Mouse (Mus musculus): ENCODE results near the gene Larp1. TPM values are rescaled to one million over a fixed set of nuclear protein-coding genes. Genes with fewer than 3 reads are reported as not detected.

Gene Larp1
- polyA plus RNA-seq, 1 experiment from 2014 or later = 25.0 TPM

DNA sequence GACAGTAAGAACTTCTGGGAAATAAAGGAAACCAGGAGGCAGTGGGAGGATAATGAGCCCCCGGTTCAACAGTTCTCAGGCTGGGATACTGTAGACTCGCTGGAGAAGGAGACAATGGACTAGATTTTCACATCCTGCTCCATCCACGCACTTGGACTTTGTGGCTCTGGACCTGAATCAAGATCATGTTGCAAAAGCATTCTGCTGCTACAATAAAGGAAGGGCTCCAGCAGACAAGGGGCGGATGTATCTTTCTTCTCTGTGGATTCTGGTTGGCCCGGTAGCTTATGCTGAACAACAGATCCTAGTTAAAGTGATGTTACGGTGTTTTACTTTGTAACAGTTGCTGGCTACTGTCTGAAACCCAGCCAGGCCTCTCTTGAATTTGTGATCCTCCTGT, 22.4 kb upstream of the Larp1 start:
- Histone ChIP-seq H3K36me3 (ENCODE audit: control insufficient read depth, insufficient read depth, low read length) (no peaks in the 10 kb centered on the region), H3K4me2 (replicated peaks; ENCODE audit: low read depth, low read length) (no peak overlapping the region), H3K4me3 (ENCODE audit: low read length) (no peak overlapping the region), H3K9ac (ENCODE audit: low read depth, low read length) (no peak overlapping the region), H3K27me3 (ENCODE audit: control insufficient read depth, insufficient read depth, low read length) (no peaks in the 10 kb centered on the region), H3K4me1 (ENCODE audit: control insufficient read depth, insufficient read depth, low read length) (peaks cover 6% of the 10 kb centered on the region; the same call in 1 of the 2 replicates), H3K9me3 (ENCODE audit: control insufficient read depth, low read length) (no peaks in the 10 kb centered on the region; the same call in 1 of the 2 replicates), H3K27ac (ENCODE audit: low read depth, low read length) (no peak overlapping the region)
- WGBS = 82% methylated on average over 6 of the region's 6 CpGs
- ATAC-seq (ENCODE audit: low FRiP score, low TSS enrichment) = no peak

DNA sequence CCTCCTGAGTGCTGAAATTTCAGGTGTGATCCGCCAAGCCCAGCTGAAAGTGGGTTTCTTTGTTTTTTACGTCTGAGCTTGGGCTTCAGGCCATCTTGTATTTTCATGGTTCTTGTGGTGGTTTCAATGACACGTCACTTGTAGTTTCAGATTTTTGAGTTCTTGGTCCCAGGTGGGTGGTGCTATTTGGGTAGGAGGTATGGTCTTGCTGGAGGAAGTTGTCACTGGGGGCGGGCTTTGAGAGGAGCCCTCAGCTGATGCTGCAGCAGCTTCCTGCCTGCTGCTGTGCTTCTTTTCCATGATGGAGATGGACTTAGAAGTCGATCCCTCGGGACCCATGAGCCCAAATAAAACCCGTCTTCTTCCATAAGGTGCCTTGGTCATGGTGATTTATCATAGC, 22.0 kb upstream of the Larp1 start:
- peaks cover 6% of the 10 kb centered on the region; the same call in 1 of the 2 replicates for H3K4me1 ChIP-seq (ENCODE audit: control insufficient read depth, insufficient read depth, low read length)
- no peak overlapping the region for H3K9ac ChIP-seq (ENCODE audit: low read depth, low read length)
- H3K4me2 ChIP-seq (replicated peaks; ENCODE audit: low read depth, low read length) = no peak overlapping the region
- H3K27ac ChIP-seq (ENCODE audit: low read depth, low read length) = no peak overlapping the region
- H3K4me3 ChIP-seq (ENCODE audit: low read length) = no peak overlapping the region
- WGBS = 92% methylated on average over 7 of the region's 7 CpGs
- H3K27me3 ChIP-seq (ENCODE audit: control insufficient read depth, insufficient read depth, low read length) = no peaks in the 10 kb centered on the region
- H3K36me3 ChIP-seq (ENCODE audit: control insufficient read depth, insufficient read depth, low read length) = no peaks in the 10 kb centered on the region
- no peak for ATAC-seq (ENCODE audit: low FRiP score, low TSS enrichment)
- no peaks in the 10 kb centered on the region; the same call in 1 of the 2 replicates for H3K9me3 ChIP-seq (ENCODE audit: control insufficient read depth, low read length)

DNA sequence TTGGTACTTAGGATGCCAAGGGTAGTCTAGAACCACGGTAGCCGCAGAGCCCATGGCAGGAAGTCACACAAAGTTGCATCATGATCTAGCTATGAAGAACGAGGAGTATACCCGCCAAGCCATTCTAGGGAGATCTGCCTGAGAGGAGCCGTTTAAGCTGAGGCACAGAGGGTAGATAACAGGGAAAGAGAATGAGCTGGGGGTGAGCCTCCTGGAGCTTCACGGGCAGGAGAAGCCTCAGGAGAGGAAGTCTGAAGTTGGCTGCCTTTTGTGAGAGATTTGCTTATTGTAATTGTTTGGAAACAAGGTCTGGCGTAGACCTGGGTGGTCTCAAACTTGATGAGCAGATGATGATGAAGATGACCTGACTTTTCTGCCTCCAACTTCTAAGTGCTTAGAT, 10.7 kb upstream of the Larp1 start:
- 86% methylated on average over 7 of the region's 7 CpGs for WGBS
- H3K36me3 ChIP-seq (ENCODE audit: control insufficient read depth, insufficient read depth, low read length) = no peaks in the 10 kb centered on the region
- H3K27me3 ChIP-seq (ENCODE audit: control insufficient read depth, insufficient read depth, low read length) = no peaks in the 10 kb centered on the region
- H3K9ac ChIP-seq (ENCODE audit: low read depth, low read length) = no peak overlapping the region
- H3K9me3 ChIP-seq (ENCODE audit: control insufficient read depth, low read length) = no peaks in the 10 kb centered on the region
- no peaks in the 10 kb centered on the region for H3K4me1 ChIP-seq (ENCODE audit: control insufficient read depth, insufficient read depth, low read length)
- no peak overlapping the region for H3K4me2 ChIP-seq (replicated peaks; ENCODE audit: low read depth, low read length)
- ATAC-seq (ENCODE audit: low FRiP score, low TSS enrichment) = no peak
- H3K4me3 ChIP-seq (ENCODE audit: low read length) = no peak overlapping the region
- no peak overlapping the region for H3K27ac ChIP-seq (ENCODE audit: low read depth, low read length)

DNA sequence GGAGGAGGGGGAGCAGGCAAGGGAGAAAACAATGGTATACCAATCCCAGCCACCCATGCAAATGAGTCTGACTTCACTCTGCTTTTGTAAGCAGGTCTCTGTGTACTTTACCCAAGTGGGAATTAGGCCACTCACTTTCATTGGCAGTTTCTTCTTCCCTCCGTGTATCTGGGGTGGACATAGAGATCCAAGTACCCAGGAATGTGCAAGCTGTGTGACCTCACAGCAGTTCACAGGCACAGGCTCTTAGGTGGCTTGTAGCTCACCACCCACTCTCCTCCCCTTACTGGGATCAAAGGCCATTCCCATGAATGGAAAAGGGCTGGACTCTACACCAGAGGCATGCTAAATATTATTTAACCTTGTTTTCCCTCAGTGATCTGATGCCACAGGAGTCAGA, 10.0 kb upstream of the Larp1 start:
- ATAC-seq (ENCODE audit: low FRiP score, low TSS enrichment) = peak; percentile 75; the same call in 1 of the 2 replicates
- Histone ChIP-seq H3K9ac (ENCODE audit: low read depth, low read length) (no peak overlapping the region), H3K36me3 (ENCODE audit: control insufficient read depth, insufficient read depth, low read length) (no peaks in the 10 kb centered on the region), H3K4me3 (ENCODE audit: low read length) (no peak overlapping the region), H3K27me3 (ENCODE audit: control insufficient read depth, insufficient read depth, low read length) (no peaks in the 10 kb centered on the region), H3K4me1 (ENCODE audit: control insufficient read depth, insufficient read depth, low read length) (no peaks in the 10 kb centered on the region), H3K9me3 (ENCODE audit: control insufficient read depth, low read length) (no peaks in the 10 kb centered on the region), H3K4me2 (replicated peaks; ENCODE audit: low read depth, low read length) (no peak overlapping the region), H3K27ac (ENCODE audit: low read depth, low read length) (no peak overlapping the region)
- 8% methylated on average over 1 of the region's 1 CpGs for WGBS

DNA sequence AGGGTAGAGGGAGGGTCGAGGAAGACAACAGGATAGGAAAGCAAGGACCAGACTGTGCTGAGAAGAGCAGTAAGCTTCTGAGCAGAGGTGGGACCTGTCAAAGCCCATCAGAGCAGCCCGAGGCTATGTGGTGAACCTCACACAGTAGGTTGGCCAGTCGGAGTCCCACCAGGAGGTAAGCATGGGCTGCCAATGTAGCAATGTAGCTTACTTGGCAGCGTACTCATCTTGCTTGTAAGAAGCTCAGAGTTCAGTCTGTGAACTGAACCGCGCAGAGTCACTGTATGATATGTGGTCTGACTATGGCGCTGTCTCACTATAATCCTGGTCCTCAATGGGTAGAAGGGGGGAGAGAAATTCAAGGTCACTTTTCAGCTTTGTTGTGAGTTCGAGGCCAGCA, 5.7 kb upstream of the Larp1 start:
- no peak for ATAC-seq (ENCODE audit: low FRiP score, low TSS enrichment)
- WGBS = 88% methylated on average over 8 of the region's 8 CpGs

DNA sequence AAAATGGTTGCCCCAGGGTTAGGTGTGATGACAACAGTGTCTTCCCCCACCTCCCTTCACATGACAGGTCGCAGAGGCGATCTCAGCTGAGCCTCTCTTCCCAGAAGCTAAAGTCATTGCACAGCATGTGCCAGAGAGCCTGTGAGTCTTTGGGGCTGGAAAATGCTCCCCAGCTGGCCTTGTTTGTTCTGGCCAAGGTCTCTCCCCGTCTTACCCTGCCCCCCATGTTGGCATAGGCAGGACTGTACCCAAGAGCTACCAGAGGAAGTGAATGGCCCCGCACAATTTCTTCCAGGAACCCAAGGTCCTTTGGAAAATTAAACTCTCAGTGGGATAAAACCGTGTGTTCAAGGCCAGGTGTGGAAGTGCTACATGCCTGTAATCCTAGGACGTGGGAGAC, 5.1 kb upstream of the Larp1 start:
- Histone ChIP-seq H3K36me3 (ENCODE audit: control insufficient read depth, insufficient read depth, low read length) (no peaks in the 10 kb centered on the region), H3K27ac (ENCODE audit: low read depth, low read length) (no peak overlapping the region), H3K4me3 (ENCODE audit: low read length) (no peak overlapping the region), H3K27me3 (ENCODE audit: control insufficient read depth, insufficient read depth, low read length) (no peaks in the 10 kb centered on the region), H3K4me2 (replicated peaks; ENCODE audit: low read depth, low read length) (no peak overlapping the region), H3K9me3 (ENCODE audit: control insufficient read depth, low read length) (no peaks in the 10 kb centered on the region), H3K9ac (ENCODE audit: low read depth, low read length) (no peak overlapping the region), H3K4me1 (ENCODE audit: control insufficient read depth, insufficient read depth, low read length) (no peaks in the 10 kb centered on the region)
- 69% methylated on average over 6 of the region's 6 CpGs for WGBS
- no peak for ATAC-seq (ENCODE audit: low FRiP score, low TSS enrichment)

More for the DNA sequence above, 5.7 kb upstream of the Larp1 start:
- Histone ChIP-seq H3K9me3 (ENCODE audit: control insufficient read depth, low read length) (no peaks in the 10 kb centered on the region), H3K27me3 (ENCODE audit: control insufficient read depth, insufficient read depth, low read length) (no peaks in the 10 kb centered on the region), H3K4me3 (ENCODE audit: low read length) (no peak overlapping the region), H3K4me2 (replicated peaks; ENCODE audit: low read depth, low read length) (no peak overlapping the region), H3K27ac (ENCODE audit: low read depth, low read length) (no peak overlapping the region), H3K4me1 (ENCODE audit: control insufficient read depth, insufficient read depth, low read length) (no peaks in the 10 kb centered on the region), H3K36me3 (ENCODE audit: control insufficient read depth, insufficient read depth, low read length) (no peaks in the 10 kb centered on the region), H3K9ac (ENCODE audit: low read depth, low read length) (no peak overlapping the region)

DNA sequence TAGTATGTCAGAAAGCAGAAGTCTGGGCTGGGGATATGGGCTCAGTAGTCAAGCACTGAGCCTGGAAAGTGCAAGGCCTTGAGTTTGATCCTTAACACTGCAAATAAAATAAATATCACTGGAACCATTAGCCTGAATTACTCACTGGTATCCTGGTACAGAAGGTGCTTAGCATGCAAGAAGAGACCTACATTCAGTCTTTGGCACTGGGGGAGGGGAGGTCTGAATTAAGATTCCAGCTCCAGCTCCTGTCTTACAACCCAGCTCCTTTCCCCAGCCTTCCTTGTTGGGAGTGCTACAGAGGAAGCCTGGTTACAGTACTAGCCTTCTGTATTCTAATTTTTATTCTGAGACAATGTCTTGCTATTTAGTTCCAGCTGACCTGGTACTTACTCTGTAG, 3.8 kb upstream of the Larp1 start:
- no peaks in the 10 kb centered on the region for H3K27me3 ChIP-seq (ENCODE audit: control insufficient read depth, insufficient read depth, low read length)
- no peak overlapping the region for H3K27ac ChIP-seq (ENCODE audit: low read depth, low read length)
- no peak for ATAC-seq (ENCODE audit: low FRiP score, low TSS enrichment)

DNA sequence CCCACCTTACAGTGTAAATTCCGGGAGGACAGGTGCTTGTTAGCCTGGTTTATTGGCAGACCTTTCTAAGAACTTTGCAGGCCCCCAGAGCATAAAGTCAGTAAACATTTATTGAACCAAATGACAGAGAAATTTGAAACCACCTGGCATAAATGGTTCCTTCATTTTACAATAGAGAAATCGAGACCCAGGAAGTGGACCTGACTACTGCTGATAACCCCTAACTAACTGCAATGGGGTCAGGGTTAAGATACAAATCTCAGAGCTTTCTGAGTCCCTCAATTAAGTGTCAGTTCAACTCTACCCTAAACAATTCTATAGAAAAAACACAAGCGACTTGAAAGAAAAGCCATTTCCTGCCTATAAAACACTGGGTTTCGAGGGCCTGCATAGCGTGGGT, 851 bp upstream of the Larp1 start:
- Histone ChIP-seq H3K9ac (ENCODE audit: low read depth, low read length) (peak overlapping the region; percentile 98), H3K36me3 (ENCODE audit: control insufficient read depth, insufficient read depth, low read length) (no peaks in the 10 kb centered on the region), H3K27ac (ENCODE audit: low read depth, low read length) (peak overlapping the region; percentile 67; the same call in 1 of the 2 replicates), H3K4me1 (ENCODE audit: control insufficient read depth, insufficient read depth, low read length) (peaks cover 16% of the 10 kb centered on the region), H3K27me3 (ENCODE audit: control insufficient read depth, insufficient read depth, low read length) (no peaks in the 10 kb centered on the region), H3K9me3 (ENCODE audit: control insufficient read depth, low read length) (no peaks in the 10 kb centered on the region), H3K4me2 (replicated peaks; ENCODE audit: low read depth, low read length) (peak overlapping the region; percentile 78), H3K4me3 (ENCODE audit: low read length) (peak overlapping the region; percentile 77)
- WGBS = 4% methylated on average over 5 of the region's 5 CpGs
- ATAC-seq (ENCODE audit: low FRiP score, low TSS enrichment) = no peak

More for the DNA sequence above, 3.8 kb upstream of the Larp1 start:
- no peaks in the 10 kb centered on the region for H3K36me3 ChIP-seq (ENCODE audit: control insufficient read depth, insufficient read depth, low read length)
- H3K4me2 ChIP-seq (replicated peaks; ENCODE audit: low read depth, low read length) = no peak overlapping the region
- no peak overlapping the region for H3K9ac ChIP-seq (ENCODE audit: low read depth, low read length)
- H3K9me3 ChIP-seq (ENCODE audit: control insufficient read depth, low read length) = no peaks in the 10 kb centered on the region
- H3K4me3 ChIP-seq (ENCODE audit: low read length) = no peak overlapping the region
- H3K4me1 ChIP-seq (ENCODE audit: control insufficient read depth, insufficient read depth, low read length) = no peaks in the 10 kb centered on the region

DNA sequence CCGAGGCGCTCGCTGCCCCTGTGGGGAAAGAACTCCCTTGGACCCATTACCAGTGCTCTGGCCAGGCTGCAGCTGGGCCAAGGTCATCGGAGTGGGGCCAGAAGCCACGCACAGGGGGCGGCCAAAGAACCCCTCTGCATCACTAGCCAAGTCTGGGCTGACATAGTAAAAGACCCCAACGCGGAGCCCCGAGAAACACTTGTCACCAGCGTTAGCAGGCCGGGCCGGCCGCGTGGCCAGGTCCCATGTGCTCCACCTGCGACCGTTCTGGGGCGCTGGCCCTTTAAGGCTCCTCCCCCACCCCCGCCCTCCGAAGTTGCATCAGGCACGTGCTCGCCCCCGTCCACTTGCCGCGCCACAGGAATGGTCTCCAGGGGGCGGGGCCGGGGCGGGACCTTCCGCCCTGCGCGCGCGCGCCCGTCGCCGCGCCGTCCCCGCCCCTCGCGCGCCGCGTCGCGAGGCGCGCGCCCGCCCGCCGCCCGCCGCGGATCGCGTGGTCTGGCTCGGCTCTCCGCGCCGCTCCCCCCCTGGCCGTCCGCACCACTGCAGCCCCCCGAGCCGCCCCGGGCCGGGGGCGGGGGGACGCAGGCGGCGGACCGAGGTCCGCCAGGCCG, 320 bp upstream of the Larp1 start:
- no peaks in the 10 kb centered on the region for H3K27me3 ChIP-seq (ENCODE audit: control insufficient read depth, insufficient read depth, low read length)
- peak; percentile 95 for ATAC-seq (ENCODE audit: low FRiP score, low TSS enrichment)
- 1% methylated on average over 51 of the region's 74 CpGs for WGBS

More for the DNA sequence above, 320 bp upstream of the Larp1 start:
- Histone ChIP-seq H3K4me3 (ENCODE audit: low read length) (peak overlapping the region; percentile 77), H3K9me3 (ENCODE audit: control insufficient read depth, low read length) (no peaks in the 10 kb centered on the region), H3K27ac (ENCODE audit: low read depth, low read length) (peak overlapping the region; percentile 67; the same call in 1 of the 2 replicates), H3K4me1 (ENCODE audit: control insufficient read depth, insufficient read depth, low read length) (peaks cover 16% of the 10 kb centered on the region), H3K9ac (ENCODE audit: low read depth, low read length) (peak overlapping the region; percentile 98), H3K4me2 (replicated peaks; ENCODE audit: low read depth, low read length) (peak overlapping the region; percentile 84), H3K36me3 (ENCODE audit: control insufficient read depth, insufficient read depth, low read length) (no peaks in the 10 kb centered on the region)

All from kidney, embryonic 14.5 days (tissue).